Mouse (Mus musculus) MEL (cell line): ENCODE measurements around the gene Cgref1.
A peak's percentile ranks its signal among the peaks of the same experiment; 100 is the strongest.

Source experiments
- CHD2 ChIP-seq: IDR thresholded peaks from 2 replicates; pipeline ENCODE4 v1.6.1; 2011; ENCODE audit warnings: low read length, improper control_type of control experiment
- CTCF ChIP-seq, 3 experiments: IDR thresholded peaks in 2 of 3; conservative IDR thresholded peaks in 1 of 3; 2 replicates each; pipeline ENCODE4 v1.5.1; 2011 to 2012; ENCODE audit warnings: low read length in 3 of 3, low read depth in 2 of 3, mild to moderate bottlenecking in 2 of 3, improper control_type of control experiment in 1 of 3, inconsistent platforms in 1 of 3, mixed read lengths in 1 of 3, moderate library complexity in 1 of 3; ENCODE audit not compliant: control insufficient read depth in 1 of 3, insufficient read depth in 1 of 3, poor library complexity in 1 of 3, severe bottlenecking in 1 of 3
- ELF1 ChIP-seq: IDR thresholded peaks from 2 replicates; pipeline ENCODE4 v1.6.1; 2014; ENCODE audit warnings: low read depth, mild to moderate bottlenecking, inconsistent platforms, low read length, improper control_type of control experiment, moderate library complexity
- EP300 ChIP-seq, 2 experiments: IDR thresholded peaks; 2 replicates each; pipeline ENCODE4 v1.6.1; 2011; ENCODE audit warnings: improper control_type of control experiment in 2 of 2, low read length in 2 of 2, low read depth in 1 of 2, mild to moderate bottlenecking in 1 of 2
- POLR2A ChIP-seq, 2 experiments: IDR thresholded peaks; 2 replicates each; pipeline ENCODE4 v1.6.1; 2011 to 2012; ENCODE audit warnings: low read length in 2 of 2, mild to moderate bottlenecking in 2 of 2, control low read depth in 1 of 2, improper control_type of control experiment in 1 of 2, low read depth in 1 of 2, moderate library complexity in 1 of 2; ENCODE audit not compliant: control insufficient read depth in 1 of 2, insufficient read depth in 1 of 2, poor library complexity in 1 of 2
- TCF12 ChIP-seq: IDR thresholded peaks from 2 replicates; pipeline ENCODE4 v1.6.1; 2014; ENCODE audit warnings: low read depth, mild to moderate bottlenecking, inconsistent platforms, low read length, improper control_type of control experiment, moderate library complexity
- USF1 ChIP-seq: IDR thresholded peaks from 2 replicates; pipeline ENCODE4 v1.6.1; 2014; ENCODE audit warnings: low read depth, mild to moderate bottlenecking, inconsistent platforms, low read length, improper control_type of control experiment, moderate library complexity
- USF2 ChIP-seq, 2 experiments: IDR thresholded peaks; 2 replicates each; pipeline ENCODE4 v1.6.1; 2011 to 2012; ENCODE audit warnings: improper control_type of control experiment in 2 of 2, low read length in 2 of 2, borderline replicate concordance in 1 of 2, inconsistent platforms in 1 of 2, low read depth in 1 of 2, mild to moderate bottlenecking in 1 of 2; ENCODE audit not compliant: insufficient read depth in 1 of 2

DNA sequence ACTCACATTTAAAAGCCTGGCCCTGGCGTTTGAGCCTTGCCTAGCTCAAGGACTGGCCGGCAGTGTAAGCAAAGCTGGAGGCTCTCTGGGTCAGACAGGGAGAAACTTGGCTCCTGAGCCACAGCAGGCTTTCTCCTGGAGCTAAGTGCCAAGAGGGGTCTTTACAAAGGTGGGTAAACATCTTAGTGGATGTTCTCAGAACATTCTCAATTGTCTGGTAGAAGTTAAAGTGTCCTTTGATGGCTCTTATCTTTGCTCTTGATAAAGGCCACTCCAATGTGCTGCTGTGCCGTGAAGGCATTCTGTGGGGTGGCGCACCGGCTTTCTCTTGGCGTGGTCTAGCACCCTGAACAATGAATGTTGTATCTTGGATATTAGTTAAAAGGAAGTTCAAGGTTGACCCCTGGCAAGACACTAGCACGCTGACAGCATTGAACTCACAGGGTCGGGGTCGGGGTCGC lies 22.8 kb downstream of the Cgref1 start:
- TF ChIP-seq POLR2A (IDR thresholded peaks at IDR 0.05; ENCODE audit: control insufficient read depth in 1 of 2, insufficient read depth in 1 of 2, low read depth in 1 of 2, low read length in 2 of 2, poor library complexity in 1 of 2) (peak in 1 of 2 experiments; percentile 25; a peak in 1 of 4 replicates), USF1 (no peak), CTCF (IDR thresholded peaks at IDR 0.05 in 2 of 3, conservative IDR thresholded peaks at IDR 0.05 in 1 of 3; ENCODE audit: control insufficient read depth in 1 of 3, insufficient read depth in 1 of 3, low read depth in 2 of 3, low read length in 3 of 3, poor library complexity in 1 of 3, severe bottlenecking in 1 of 3) (no peak; a peak in 1 of 6 replicates), TCF12 (no peak), EP300 (IDR thresholded peaks at IDR 0.05; ENCODE audit: low read depth in 1 of 2, low read length in 2 of 2) (no peak; a peak in 1 of 4 replicates), CHD2 (no peak), USF2 (IDR thresholded peaks at IDR 0.05; ENCODE audit: borderline replicate concordance in 1 of 2, insufficient read depth in 1 of 2, low read depth in 1 of 2, low read length in 2 of 2) (no peak), ELF1 (0 out of 2 replicates have a peak, but pooled peaks have one; percentile 4)
